Comparison of ENCODE assay signal across 17 mouse cellular contexts in the genomic region with DNA sequence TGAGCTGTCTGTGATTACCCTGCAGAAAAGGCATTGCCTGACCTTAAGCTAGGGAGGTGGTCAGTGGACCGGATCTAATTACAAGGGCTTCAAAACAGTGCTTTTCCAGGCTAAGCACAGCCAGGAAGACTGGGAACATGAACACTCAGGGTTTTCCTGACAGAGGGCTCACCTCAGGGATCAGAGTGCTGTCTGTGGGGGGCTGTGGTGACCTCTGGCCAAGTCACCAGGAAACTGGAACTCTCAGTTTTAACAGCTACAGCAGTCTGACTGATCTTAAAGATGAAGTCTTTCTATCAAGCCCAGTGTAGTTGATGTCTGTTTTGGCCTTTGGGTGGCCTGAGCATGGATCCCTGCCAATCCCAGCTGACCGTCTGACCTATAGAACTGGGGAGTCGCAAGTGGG. TPM values are rescaled to one million over a fixed set of nuclear protein-coding genes. Genes with fewer than 3 reads are reported as not detected.
DNase-seq lines count a peak whose midpoint lies in the region; ATAC-seq and TF ChIP-seq lines count a peak whose summit lies in the region.
"Had no signal": no experiment of that assay in that cellular context is flagged by ENCODE, and none has a peak within 500 bp of the region (broad histone marks: within the 10 kb centered on the region; RNA-seq: fewer than 3 reads in every experiment).

No protein-coding gene starts in this region.

- WGBS in kidney, embryonic 16.5 days: 17% methylated on average over 3 of the region's 3 CpGs
- 76% methylated on average over 3 of the region's 3 CpGs for WGBS in small intestine, adult 2 months
- 71% methylated on average over 3 of the region's 3 CpGs for WGBS in hindbrain, embryonic 13.5 days
- 69% methylated on average over 3 of the region's 3 CpGs for WGBS in intestine, postnatal 0 days

- H3K4me1 ChIP-seq in embryonic fibroblast, embryonic 13.5 days (ENCODE audit: control insufficient read depth, insufficient read depth, low read length): peaks cover 38% of the 10 kb centered on the region
- H3K4me1 ChIP-seq in kidney, embryonic 16.5 days (ENCODE audit: insufficient read depth, low read length): peaks cover 59% of the 10 kb centered on the region
- peaks cover 21% of the 10 kb centered on the region; the same call in 1 of the 2 replicates for H3K4me1 ChIP-seq in small intestine, adult 2 months (ENCODE audit: control insufficient read depth, insufficient read depth, insufficient read length, low read length)
- H3K4me1 ChIP-seq in hindbrain, embryonic 13.5 days (replicated peaks): peaks cover 19% of the 10 kb centered on the region
- H3K4me1 ChIP-seq in intestine, postnatal 0 days (replicated peaks; ENCODE audit: control insufficient read depth, insufficient read depth, low read length): peaks cover 9% of the 10 kb centered on the region; the same call in 1 of the 2 replicates

- no peak for TF ChIP-seq CTCF in embryonic fibroblast, embryonic 13.5 days (IDR thresholded peaks at IDR 0.05; ENCODE audit: borderline replicate concordance, insufficient read depth, low read length)
- TF ChIP-seq CTCF in small intestine, adult 2 months (IDR thresholded peaks at IDR 0.05; ENCODE audit: extremely low read depth, insufficient read length, insufficient replicate concordance, low read depth, low read length): no peak
- TF ChIP-seq CTCF in intestine, postnatal 0 days (IDR thresholded peaks at IDR 0.05; ENCODE audit: low read depth): no peak

- no peak overlapping the region for H3K4me3 ChIP-seq in embryonic fibroblast, embryonic 13.5 days (ENCODE audit: insufficient read depth, low read length)
- H3K4me3 ChIP-seq in kidney, embryonic 16.5 days (ENCODE audit: low read length): no peak overlapping the region
- no peak overlapping the region for H3K4me3 ChIP-seq in small intestine, adult 2 months (ENCODE audit: low read depth, low read length)
- no peak overlapping the region for H3K4me3 ChIP-seq in hindbrain, embryonic 13.5 days
- no peak overlapping the region for H3K4me3 ChIP-seq in intestine, postnatal 0 days (ENCODE audit: low read depth, low read length)
- H3K4me3 ChIP-seq: heart, embryonic 10.5 days; layer of hippocampus, adult 2 months; limb, embryonic 13.5 days had no signal

- H3K27me3 ChIP-seq in kidney, embryonic 16.5 days (ENCODE audit: insufficient read depth, low read length): no peaks in the 10 kb centered on the region
- no peaks in the 10 kb centered on the region for H3K27me3 ChIP-seq in small intestine, adult 2 months (ENCODE audit: control insufficient read depth, insufficient read depth, low read length)
- no peaks in the 10 kb centered on the region for H3K27me3 ChIP-seq in hindbrain, embryonic 13.5 days
- H3K27me3 ChIP-seq in intestine, postnatal 0 days (replicated peaks; ENCODE audit: control insufficient read depth, insufficient read depth, low read length): no peaks in the 10 kb centered on the region
- H3K27me3 ChIP-seq: limb, embryonic 13.5 days had no signal

- no peaks in the 10 kb centered on the region for H3K9me3 ChIP-seq in kidney, embryonic 16.5 days (ENCODE audit: low read length)
- no peaks in the 10 kb centered on the region for H3K9me3 ChIP-seq in hindbrain, embryonic 13.5 days
- no peaks in the 10 kb centered on the region for H3K9me3 ChIP-seq in intestine, postnatal 0 days (ENCODE audit: control insufficient read depth)
- H3K9me3 ChIP-seq: heart, embryonic 10.5 days; limb, embryonic 13.5 days had no signal

- H3K36me3 ChIP-seq in kidney, embryonic 16.5 days (ENCODE audit: insufficient read depth, low read length): no peaks in the 10 kb centered on the region
- H3K36me3 ChIP-seq in small intestine, adult 2 months (ENCODE audit: control insufficient read depth, insufficient read depth, low read length): no peaks in the 10 kb centered on the region; the same call in 1 of the 2 replicates
- H3K36me3 ChIP-seq in hindbrain, embryonic 13.5 days: no peaks in the 10 kb centered on the region
- H3K36me3 ChIP-seq in intestine, postnatal 0 days (ENCODE audit: control insufficient read depth, insufficient read depth): no peaks in the 10 kb centered on the region
- H3K36me3 ChIP-seq: heart, embryonic 10.5 days; limb, embryonic 13.5 days had no signal

- peak; percentile 24 for DNase-seq in retina, embryonic 14.5 days (ENCODE audit: low spot score)
- DNase-seq in retina, postnatal 1 day: no peak
- DNase-seq: cerebellum, adult 18-20 months; liver, postnatal 0 days; thymus, postnatal 36 days had no signal

- TF ChIP-seq POLR2A in embryonic fibroblast, embryonic 13.5 days (IDR thresholded peaks at IDR 0.05; ENCODE audit: low read depth, low read length): no peak
- no peak for TF ChIP-seq POLR2A in small intestine, adult 2 months (IDR thresholded peaks at IDR 0.05; ENCODE audit: low read depth, low read length)

- H3K4me2 ChIP-seq in kidney, embryonic 16.5 days (replicated peaks; ENCODE audit: low read depth, low read length): no peak overlapping the region
- H3K4me2 ChIP-seq in hindbrain, embryonic 13.5 days: no peak overlapping the region
- H3K4me2 ChIP-seq in intestine, postnatal 0 days (replicated peaks; ENCODE audit: low read depth): no peak overlapping the region
- H3K4me2 ChIP-seq: limb, embryonic 13.5 days had no signal

- peak overlapping the region; percentile 29; the same call in 1 of the 2 replicates for H3K27ac ChIP-seq in embryonic fibroblast, embryonic 13.5 days (ENCODE audit: insufficient read depth, low read length)
- peak overlapping the region; percentile 62 for H3K27ac ChIP-seq in kidney, embryonic 16.5 days (ENCODE audit: low read length)
- H3K27ac ChIP-seq in small intestine, adult 2 months (ENCODE audit: insufficient read depth, low read depth, low read length): peak overlapping the region; percentile 55
- H3K27ac ChIP-seq in hindbrain, embryonic 13.5 days: no peak overlapping the region
- H3K27ac ChIP-seq in intestine, postnatal 0 days (ENCODE audit: low read depth, low read length): no peak overlapping the region
- H3K27ac ChIP-seq: heart, embryonic 10.5 days; hindbrain, postnatal 0 days; layer of hippocampus, adult 2 months; limb, embryonic 13.5 days had no signal

- peak; percentile 72 for ATAC-seq in kidney, embryonic 16.5 days (ENCODE audit: low FRiP score, low TSS enrichment)
- no peak for ATAC-seq in hindbrain, embryonic 13.5 days (ENCODE audit: low FRiP score)
- no peak for ATAC-seq in intestine, postnatal 0 days
- ATAC-seq: activated CD4-positive, CD25-positive, alpha-beta regulatory T cell, adult 4 months; forebrain, embryonic 14.5 days; hindbrain, postnatal 0 days; midbrain, embryonic 16.5 days had no signal

- no peak overlapping the region for H3K9ac ChIP-seq in kidney, embryonic 16.5 days (replicated peaks; ENCODE audit: low read length)
- H3K9ac ChIP-seq in hindbrain, embryonic 13.5 days: no peak overlapping the region
- no peak overlapping the region for H3K9ac ChIP-seq in intestine, postnatal 0 days (ENCODE audit: low read depth, low read length)
- H3K9ac ChIP-seq: limb, embryonic 13.5 days; liver, postnatal 0 days had no signal

RNA-seq across cellular contexts. Expression of gene Ampd3, which starts 17.7 kb away (rescaled TPM):
- polyA plus RNA-seq in embryonic fibroblast, embryonic 13.5 days (2011; ENCODE audit: insufficient read length, low read depth, missing spikeins): 4.6 and 8.8 TPM in 2 replicates
- 8.8 and 10.1 TPM in 2 replicates for polyA plus RNA-seq in kidney, embryonic 16.5 days (2015; fragmentation: Nextera tagmentation; extraction: Ambion mirVana)
- 5.2 and 6.9 TPM in 2 replicates for polyA plus RNA-seq in small intestine, adult 2 months (2012; rRNA removed)
- polyA plus RNA-seq in hindbrain, embryonic 13.5 days (2015; fragmentation: Nextera tagmentation; extraction: Ambion mirVana): 4.3 and 4.9 TPM in 2 replicates
- 7.0 and 7.4 TPM in 2 replicates for polyA plus RNA-seq in intestine, postnatal 0 days (2015; fragmentation: Nextera tagmentation; extraction: Ambion mirVana)

RNA-seq across cellular contexts. Expression of gene Rnf141, which starts 58.5 kb away (rescaled TPM):
- 36.1 and 41.2 TPM in 2 replicates for polyA plus RNA-seq in embryonic fibroblast, embryonic 13.5 days (2011; ENCODE audit: insufficient read length, low read depth, missing spikeins)
- polyA plus RNA-seq in kidney, embryonic 16.5 days (2015; fragmentation: Nextera tagmentation; extraction: Ambion mirVana): 30.3 and 32.2 TPM in 2 replicates
- polyA plus RNA-seq in small intestine, adult 2 months (2012; rRNA removed): 7.6 and 21.2 TPM in 2 replicates
- 29.7 and 31.2 TPM in 2 replicates for polyA plus RNA-seq in hindbrain, embryonic 13.5 days (2015; fragmentation: Nextera tagmentation; extraction: Ambion mirVana)
- 31.0 and 33.5 TPM in 2 replicates for polyA plus RNA-seq in intestine, postnatal 0 days (2015; fragmentation: Nextera tagmentation; extraction: Ambion mirVana)

Comparison
In these comparisons a context has a peak if more than half of its experiments do, and no peak if none do; other contexts are left out.
1. H3K27ac ChIP-seq: peak in embryonic fibroblast, embryonic 13.5 days (single experiment), kidney, embryonic 16.5 days (single experiment) and small intestine, adult 2 months (single experiment); none in hindbrain, embryonic 13.5 days (single experiment) and intestine, postnatal 0 days (single experiment).